Mouse (Mus musculus): ENCODE data around the gene Ppfia4. TPM values are rescaled to one million over a fixed set of nuclear protein-coding genes. Genes with fewer than 3 reads are reported as not detected.

Gene Ppfia4
- total RNA-seq (2021): 1 to 10 TPM; 2.8 to 3.5 TPM
- long read RNA-seq, experiment 1: 0 reads
- long read RNA-seq, experiment 2, partial matches to known transcripts: 4 of 8 reads
- long read RNA-seq, experiment 2, other reads (novel, unspliced or antisense): 4 of 8 reads

DNA sequence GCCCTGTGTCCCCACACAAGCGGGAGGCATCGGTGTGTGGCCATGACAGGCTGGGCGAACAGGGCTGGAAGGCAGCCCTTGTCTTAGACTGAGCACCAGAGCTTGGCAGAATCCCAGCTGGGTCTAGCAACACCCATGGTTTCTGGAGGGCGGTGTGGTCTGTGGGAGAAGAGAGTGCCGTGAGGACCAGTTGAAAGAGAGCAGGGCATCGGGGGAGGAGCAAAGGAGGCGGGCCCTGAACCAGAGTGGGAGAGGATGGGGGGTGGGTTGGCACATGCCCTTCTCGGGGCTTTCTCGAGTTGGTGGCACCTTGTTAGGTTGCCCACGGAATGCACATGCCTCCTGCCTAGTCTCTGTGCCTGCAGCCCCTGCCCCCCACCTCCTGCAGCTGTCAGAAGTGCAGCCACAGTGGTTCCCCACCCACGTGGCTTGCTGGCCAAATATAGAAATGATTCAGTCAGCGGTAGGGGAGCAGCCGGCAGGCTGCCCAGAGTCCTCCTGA, at the start of gene Ppfia4:
Gene Ppfia4, minus strand, starts transcription at position 159 of the 502 bp plus-strand sequence.
- intact Hi-C loops (cut with DNase I): loop anchor here (1.0 to 5.0 kb wide), 3 partner anchors 182 to 281 kb away; no protein-coding TSS in a partner anchor
- DNase-seq: peak; percentile 52 to 70

- DNase-seq: peak in 1 of 2 experiments; percentile 13
- intact Hi-C loops (cut with DNase I): loop anchor here (5.0 kb wide), 1 partner anchor 35 kb away; the partner anchor contains the start of gene Adipor1
These were observed 49.3 kb upstream of the Ppfia4 start for GRCm38 (mm10) chr1:134381795-134382625.

DNA sequence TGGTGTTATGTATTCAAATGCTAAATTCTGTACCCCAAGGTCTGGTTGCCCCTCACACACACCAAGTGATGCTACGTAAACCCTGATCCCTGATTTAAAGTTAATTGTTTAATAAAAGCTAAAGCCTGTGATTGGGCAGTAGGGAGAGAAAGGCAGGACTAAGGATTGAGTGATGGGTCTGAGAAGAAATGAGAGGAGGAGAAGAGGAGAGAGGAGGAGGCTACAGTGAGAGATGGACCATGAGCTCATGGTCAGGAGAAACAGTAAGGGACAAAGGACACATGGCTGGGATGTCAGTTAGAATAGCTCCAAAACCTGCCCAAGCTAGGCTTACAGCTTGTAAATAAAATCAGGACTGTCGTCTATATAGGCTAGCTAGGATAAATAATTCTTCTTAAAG, 48.3 kb upstream of the Ppfia4 start:
- intact Hi-C loops (cut with DNase I): loop anchor here (5.0 kb wide), 1 partner anchor 36 kb away; the partner anchor contains the start of gene Adipor1
- DNase-seq: no peak

DNA sequence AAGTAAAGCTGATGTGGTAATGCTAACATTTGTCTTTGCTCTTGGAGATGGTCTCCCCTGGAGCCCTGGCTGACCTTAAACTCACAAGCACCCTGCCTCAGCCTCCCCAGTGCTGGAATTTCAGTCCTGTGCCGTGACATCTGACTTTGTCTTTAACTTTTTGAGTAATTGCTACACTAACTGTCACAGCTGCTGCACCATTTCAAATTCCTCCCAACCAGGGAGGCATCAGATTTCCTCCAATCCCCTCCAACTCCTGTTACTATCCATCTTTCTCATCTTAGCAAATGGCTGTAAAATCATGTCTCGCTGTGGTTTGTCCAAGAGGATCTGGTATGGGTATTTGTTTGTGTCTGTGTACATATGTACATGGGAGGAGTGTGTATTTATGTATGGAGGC, 41.4 kb upstream of the Ppfia4 start:
- intact Hi-C loops (cut with DNase I): no loop called here
- no peak for DNase-seq

DNA sequence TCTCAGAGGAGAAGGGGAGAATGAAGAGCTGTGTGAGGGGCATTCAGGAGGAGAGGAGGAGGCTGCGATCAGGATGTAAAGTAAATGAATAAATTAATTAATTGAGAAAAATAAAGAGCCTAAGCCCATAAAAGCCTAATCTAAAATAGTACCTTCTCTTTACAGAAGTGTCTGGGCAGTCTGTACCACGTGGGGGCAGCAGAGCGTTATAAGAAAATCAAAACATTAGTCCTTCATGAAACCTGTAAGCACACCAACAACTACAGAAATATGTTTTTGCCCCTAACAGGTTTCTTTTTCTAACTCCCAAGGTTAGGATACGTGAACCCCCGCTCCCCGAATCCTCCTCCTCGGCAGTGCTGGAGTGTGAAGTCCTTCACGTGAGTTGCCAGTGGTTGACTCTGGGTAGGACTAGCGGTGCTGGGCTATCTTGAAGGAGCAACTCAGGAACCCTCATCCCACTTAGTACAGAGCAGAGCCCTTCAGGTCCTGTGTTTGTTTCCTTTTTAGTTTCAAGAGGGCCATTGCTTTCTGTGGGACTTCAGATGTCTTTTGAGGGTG, 36.1 kb upstream of the Ppfia4 start:
- peak; percentile 70 to 78 for DNase-seq
- intact Hi-C loops (cut with DNase I): loop anchor here (2.0 to 10.0 kb wide), 4 partner anchors 48 to 243 kb away; partner anchors contain the start of gene Adipor1

DNA sequence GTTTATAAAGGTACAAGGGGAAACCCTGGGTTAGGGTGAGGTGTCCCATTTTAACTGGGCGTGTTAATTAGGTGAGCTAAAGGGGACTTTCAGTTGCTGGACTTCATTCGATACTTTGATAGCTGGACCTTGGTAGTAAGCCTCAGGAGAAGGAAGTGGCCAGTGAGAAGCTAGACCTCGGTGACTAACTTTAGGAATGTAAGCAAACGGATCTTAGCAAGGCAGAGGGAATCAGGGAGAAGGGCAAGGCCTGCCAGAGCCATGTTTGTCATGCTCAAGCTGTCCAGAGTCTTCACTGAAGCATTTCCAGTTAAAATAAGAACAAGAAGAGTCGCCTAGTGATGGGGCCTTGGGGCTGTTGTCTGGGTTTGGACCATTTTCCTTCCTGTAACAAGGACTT, 32.8 kb upstream of the Ppfia4 start:
- intact Hi-C loops (cut with DNase I): loop anchor here (5.0 to 10.0 kb wide), 3 partner anchors 52 to 247 kb away; partner anchors contain the start of gene Adipor1
- no peak for DNase-seq

GRCm38 (mm10) chr1:134363194-134363593, 30.5 kb upstream of the Ppfia4 start:
- intact Hi-C loops (cut with DNase I): loop anchor here (5.0 to 10.0 kb wide), 2 partner anchors 44 to 232 kb away; partner anchors contain the start of gene Cyb5r1
- no peak for DNase-seq

- DNase-seq: peak; percentile 98 to 99
- intact Hi-C loops (cut with DNase I): loop anchor here (1.0 to 10.0 kb wide), 3 partner anchors 45 to 233 kb away; partner anchors contain the start of genes Cyb5r1 and Klhl12
These were observed 29.1 kb upstream of the Ppfia4 start, which contains the start of gene Tmem183a for GRCm38 (mm10) chr1:134361857-134362212. Tmem183a (minus strand) TSS chr1:134361979.

DNA sequence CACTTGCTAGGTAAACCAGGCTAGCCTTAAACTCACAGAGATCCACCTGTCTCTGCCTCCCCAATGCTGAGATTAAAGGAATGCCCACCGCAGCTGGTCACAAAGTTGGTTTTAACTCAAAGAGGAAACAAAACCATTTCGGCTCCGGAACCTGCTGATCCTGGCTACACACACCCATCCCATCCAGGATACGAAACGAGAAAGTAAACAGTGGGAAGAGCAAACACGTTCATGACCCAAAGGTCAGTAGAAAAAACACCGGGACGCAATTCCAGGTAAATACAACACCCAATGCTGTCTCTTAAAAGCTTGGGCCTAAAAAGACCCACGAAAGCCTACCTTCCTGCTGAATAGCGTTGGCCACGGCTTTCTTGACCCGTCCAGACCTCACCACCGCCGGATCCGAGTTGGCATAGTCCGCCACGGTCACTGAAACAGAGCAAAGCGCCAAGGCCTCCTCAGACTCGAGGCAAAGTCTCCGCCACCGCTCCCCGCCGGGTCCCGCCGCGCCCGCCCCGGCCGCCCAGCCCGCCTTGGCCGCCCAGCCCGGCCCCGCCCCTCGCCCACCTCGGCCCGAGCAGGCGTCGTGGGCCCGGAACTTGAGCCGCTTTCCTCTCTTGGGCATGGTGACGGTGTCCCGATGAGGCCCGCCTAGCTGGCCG, 28.6 kb upstream of the Ppfia4 start:
- intact Hi-C loops (cut with DNase I): loop anchor here (1.0 to 10.0 kb wide), 3 partner anchors 46 to 233 kb away; partner anchors contain the start of genes Cyb5r1 and Klhl12

DNA sequence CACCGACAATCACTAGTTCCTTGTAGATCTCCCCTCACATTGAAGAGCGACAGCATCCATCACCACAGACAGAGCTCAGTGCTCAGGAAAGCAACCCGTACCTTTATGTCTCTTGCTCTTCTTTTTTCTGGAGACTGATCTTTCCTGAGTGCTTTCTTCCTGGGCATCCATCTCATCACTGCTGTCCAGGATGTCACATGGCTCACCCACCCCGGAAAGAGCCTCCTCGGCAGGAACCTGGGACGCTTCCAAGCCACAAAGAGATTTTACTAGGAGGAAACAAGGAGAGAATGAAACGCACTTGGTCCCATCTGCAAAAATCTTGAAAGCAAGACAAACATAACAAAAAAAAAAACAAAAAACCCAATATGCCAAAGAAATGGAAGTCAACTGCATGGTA, 27.9 kb upstream of the Ppfia4 start:
- intact Hi-C loops (cut with DNase I): loop anchor here (1.0 to 10.0 kb wide), 3 partner anchors 47 to 234 kb away; partner anchors contain the start of genes Cyb5r1 and Klhl12
- DNase-seq: no peak

More for the DNA sequence above, 28.6 kb upstream of the Ppfia4 start:
- DNase-seq: no peak

- no peak for DNase-seq
- intact Hi-C loops (cut with DNase I): no loop called here
These were observed 24.7 kb upstream of the Ppfia4 start for GRCm38 (mm10) chr1:134357461-134357860.

GRCm38 (mm10) chr1:134353326-134353725, 20.6 kb upstream of the Ppfia4 start:
- intact Hi-C loops (cut with DNase I): no loop called here
- DNase-seq: no peak

GRCm38 (mm10) chr1:134347791-134348190, 15.1 kb upstream of the Ppfia4 start:
- intact Hi-C loops (cut with DNase I): no loop called here
- DNase-seq: no peak

GRCm38 (mm10) chr1:134345075-134345474, 12.3 kb upstream of the Ppfia4 start:
- intact Hi-C loops (cut with DNase I): no loop called here
- DNase-seq: no peak

DNA sequence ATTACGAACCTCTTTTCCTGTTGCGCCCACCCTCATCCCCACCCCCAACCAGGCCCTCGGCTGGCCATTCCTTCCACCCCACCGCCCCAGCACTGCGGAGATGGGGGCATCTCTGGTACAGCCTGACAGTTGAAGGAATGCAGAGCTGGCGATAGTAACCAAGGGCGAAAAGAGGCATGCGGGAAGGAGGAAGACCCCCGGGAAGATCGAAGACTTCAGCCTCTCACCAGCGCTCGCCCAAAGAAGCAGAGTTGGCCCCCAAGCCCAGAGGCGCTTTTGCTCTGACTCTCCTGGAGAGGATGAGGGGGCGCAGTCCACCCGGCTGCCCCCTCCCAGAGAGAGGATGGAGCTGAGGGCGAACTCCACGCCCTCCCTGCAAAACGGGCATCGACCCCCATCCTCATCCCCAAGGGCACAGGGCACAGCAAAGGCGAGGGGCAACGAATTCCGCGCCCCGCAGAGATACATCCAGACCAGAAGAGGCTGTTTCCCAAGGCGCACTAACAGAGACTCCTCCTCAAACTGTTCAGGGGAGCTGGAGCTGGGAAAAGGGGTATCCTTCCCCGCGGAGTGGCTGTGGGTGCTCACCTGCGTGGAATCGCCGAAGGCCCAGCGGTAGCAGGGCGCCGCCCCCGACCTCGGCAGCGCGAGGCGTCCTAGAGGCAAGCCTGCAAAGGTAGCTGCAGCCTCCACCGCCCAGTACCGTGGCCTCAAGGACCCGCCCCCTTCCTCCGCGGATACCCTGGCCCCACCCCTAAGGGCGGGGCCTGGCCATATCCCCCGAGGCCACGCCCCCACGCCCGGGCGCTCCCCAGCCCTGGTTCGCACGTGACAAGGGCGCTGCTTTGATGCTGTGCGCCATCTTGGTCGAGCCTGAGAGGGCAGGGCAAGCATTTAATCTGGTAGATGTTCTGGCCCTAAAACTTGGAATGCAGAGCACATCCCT, 11.6 kb upstream of the Ppfia4 start:
- peak; percentile 52 to 77 for DNase-seq
- intact Hi-C loops (cut with DNase I): no loop called here

DNA sequence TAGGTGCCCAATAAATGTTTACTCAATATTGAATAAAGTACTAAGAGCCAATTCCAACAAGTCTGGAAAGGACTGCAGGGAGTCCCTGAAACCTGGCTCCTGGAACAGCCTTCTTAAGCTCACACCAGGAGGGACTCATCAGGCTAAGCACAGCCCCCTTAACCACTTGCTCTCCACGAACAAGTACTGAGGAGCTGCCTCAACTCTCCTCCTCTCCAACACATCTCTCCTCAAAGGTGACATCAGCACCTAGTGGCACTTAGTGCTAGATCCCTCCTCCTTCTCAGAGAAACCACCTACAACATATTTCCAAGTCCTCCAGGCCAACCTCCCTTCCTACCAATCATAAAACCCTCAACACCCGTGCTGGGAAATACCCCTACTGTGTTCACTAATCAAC, 10.8 kb upstream of the Ppfia4 start:
- intact Hi-C loops (cut with DNase I): no loop called here
- no peak for DNase-seq

DNA sequence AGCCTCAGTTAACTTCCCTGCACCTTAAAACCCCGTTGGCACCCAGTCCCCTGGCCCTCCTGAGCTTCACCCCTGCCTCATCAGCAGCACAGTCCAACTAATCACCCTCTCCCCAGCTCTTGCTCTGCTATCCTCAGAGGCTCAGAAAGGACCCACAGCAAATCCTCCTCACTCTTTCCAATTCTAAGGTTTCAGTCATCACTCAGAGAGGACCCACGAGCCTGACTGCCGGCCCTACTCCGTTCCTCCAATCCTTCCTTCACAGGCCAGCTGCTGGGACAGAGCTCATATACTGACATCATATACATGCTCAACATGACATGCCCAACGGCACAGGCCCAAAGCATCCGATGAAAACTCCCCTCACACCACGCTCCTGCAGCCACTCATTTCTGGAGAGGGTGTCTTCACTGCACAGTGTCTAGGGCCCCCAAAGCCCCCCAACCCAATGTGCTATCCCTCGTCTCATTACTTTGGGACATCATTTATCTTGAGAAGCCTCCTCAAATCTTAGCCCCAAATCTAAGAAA, 10.1 kb upstream of the Ppfia4 start:
- no peak for DNase-seq
- intact Hi-C loops (cut with DNase I): no loop called here

DNA sequence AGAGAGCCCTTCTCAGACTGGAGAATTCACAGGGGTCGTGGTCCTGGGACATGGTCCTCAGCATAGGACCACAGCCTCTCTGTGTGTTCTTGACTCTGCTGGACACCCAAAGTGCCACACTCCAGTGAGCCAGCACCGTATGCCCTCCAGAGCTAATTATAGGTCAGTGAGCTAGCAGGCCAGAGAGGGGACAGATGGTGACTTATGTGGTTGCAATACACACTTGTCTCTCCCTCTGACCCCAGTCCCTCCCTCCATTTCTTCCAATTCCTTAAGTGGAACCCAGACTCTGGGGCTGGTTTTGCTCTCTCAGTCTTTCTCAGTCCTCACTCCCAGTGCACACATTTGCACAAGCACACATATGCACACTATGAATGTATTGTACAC, 9.5 kb upstream of the Ppfia4 start:
- intact Hi-C loops (cut with DNase I): no loop called here
- no peak for DNase-seq

Measured in heart, postnatal 14 days (tissue).